Mouse (Mus musculus): ENCODE results near the gene Bcl2.

DNA sequence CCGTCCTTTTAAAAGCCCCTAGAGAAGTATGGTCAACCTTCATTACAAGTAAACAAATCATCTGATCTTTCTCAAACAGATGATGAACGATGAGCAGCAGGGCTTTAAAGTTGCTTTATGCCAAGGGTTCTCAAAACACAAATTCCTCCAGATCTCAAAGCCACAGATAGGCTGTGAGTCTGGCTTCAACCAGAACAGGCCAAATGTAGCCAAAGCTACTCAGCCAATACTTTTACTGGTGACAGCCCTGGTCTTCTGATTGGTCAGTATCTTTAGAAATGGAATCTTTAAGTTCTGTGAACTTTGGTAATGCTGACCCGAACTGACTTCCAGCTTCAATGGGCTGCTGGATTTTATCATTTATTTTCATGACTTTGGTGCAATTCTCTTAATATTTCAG lies 10.9 kb downstream of the Bcl2 start:
- TF ChIP-seq POLR2A (IDR thresholded peaks at IDR 0.05; ENCODE audit: low read depth, low read length) (no peak), CTCF (IDR thresholded peaks at IDR 0.05; ENCODE audit: borderline replicate concordance, insufficient read depth, low read length) (no peak)
